Mouse (Mus musculus): ENCODE results near the gene Mllt1. TPM values are rescaled to one million over a fixed set of nuclear protein-coding genes. Genes with fewer than 3 reads are reported as not detected.
A peak's percentile ranks its signal among the peaks of the same experiment; 100 is the strongest.

The Mllt1 gene
- total and polyA plus RNA-seq, 3 experiments = 17.1 to 40.4 (median 20.3) TPM

- no peak overlapping the region for H3K9ac ChIP-seq (ENCODE audit: insufficient read depth, low read depth)
- H3K36me3 ChIP-seq (replicated peaks in 1 of 2; ENCODE audit: control insufficient read depth in 1 of 2, insufficient read depth in 1 of 2, low read length in 1 of 2) = no peaks in the 10 kb centered on the region
- no peak overlapping the region for H3K4me3 ChIP-seq (replicated peaks in 1 of 3; ENCODE audit: low read depth in 2 of 3, low read length in 2 of 3, poor library complexity in 1 of 3)
- in situ Hi-C loops (cut with MboI; ENCODE audit: low pct_ligation_motif_present, low pct_unique_long_range_greater_than_20kb, low sequenced_read_pairs) = no loop called here
- H3K9me3 ChIP-seq (replicated peaks; ENCODE audit: low read length) = no peaks in the 10 kb centered on the region
- peak; percentile 58 for TF ChIP-seq SMC3 (IDR thresholded peaks at IDR 0.05; ENCODE audit: low read depth, low read length)
- TF ChIP-seq BHLHE40 (IDR thresholded peaks at IDR 0.05; ENCODE audit: low read depth, low read length) = no peak
- TF ChIP-seq RAD21 (IDR thresholded peaks at IDR 0.05; ENCODE audit: low read depth, low read length) = peak; percentile 66
- no peak for TF ChIP-seq RCOR1 (conservative IDR thresholded peaks at IDR 0.05; ENCODE audit: low read depth, low read length)
- TF ChIP-seq MXI1 (IDR thresholded peaks at IDR 0.05; ENCODE audit: low read depth, low read length) = no peak
- no peak for TF ChIP-seq MAZ (IDR thresholded peaks at IDR 0.05; ENCODE audit: low read depth, low read length)
- TF ChIP-seq E2F4 (IDR thresholded peaks at IDR 0.05; ENCODE audit: insufficient replicate concordance, low read depth, low read length) = no peak
- TF ChIP-seq MEF2A (IDR thresholded peaks at IDR 0.05; ENCODE audit: borderline replicate concordance, low read depth, low read length) = no peak
- TF ChIP-seq NELFE (IDR thresholded peaks at IDR 0.05; ENCODE audit: low read depth, low read length) = no peak
- no peak for TF ChIP-seq ELF1 (IDR thresholded peaks at IDR 0.05; ENCODE audit: low read depth, low read length)
- TF ChIP-seq CTCF (conservative IDR thresholded peaks at IDR 0.05 in 1 of 2, IDR thresholded peaks at IDR 0.05 in 1 of 2; ENCODE audit: low read depth in 2 of 2, low read length in 2 of 2) = peak; percentile 83 to 91
- TF ChIP-seq TBP (conservative IDR thresholded peaks at IDR 0.05; ENCODE audit: low read depth, low read length) = no peak
- TF ChIP-seq ZMIZ1 (IDR thresholded peaks at IDR 0.05; ENCODE audit: low read depth, low read length) = no peak
- H3K27me3 ChIP-seq (replicated peaks) = peaks cover 19% of the 10 kb centered on the region
- H3K79me2 ChIP-seq (replicated peaks; ENCODE audit: control insufficient read depth, extremely low read depth, insufficient read depth, poor library complexity, severe bottlenecking) = no peaks in the 10 kb centered on the region
- peaks cover 2 to 8% of the 10 kb centered on the region in 2 experiments; a peak in 1 of 4 replicates for H3K4me1 ChIP-seq (ENCODE audit: control insufficient read depth in 1 of 2, insufficient read depth in 2 of 2)
- DNase-seq (ENCODE audit: extremely low read depth) = peak; percentile 56
- H3K27ac ChIP-seq (ENCODE audit: insufficient read depth, low read depth) = no peak overlapping the region
- H3K4me2 ChIP-seq (ENCODE audit: insufficient read depth, low read depth, poor library complexity, severe bottlenecking) = no peak overlapping the region
- dilution Hi-C loops (cut with MboI; ENCODE audit: extremely low pct_ligation_motif_present, extremely low pct_unique_long_range_greater_than_20kb, low sequenced_read_pairs) = no loop called here
These were observed 77.0 kb downstream of the Mllt1 start for GRCm38 (mm10) chr17:56858216-56858615.

GRCm38 (mm10) chr17:56855421-56855820 lies 79.8 kb downstream of the Mllt1 start:
- no peak for TF ChIP-seq SMC3 (IDR thresholded peaks at IDR 0.05; ENCODE audit: low read depth, low read length)
- TF ChIP-seq POLR2A (IDR thresholded peaks at IDR 0.05; ENCODE audit: low read depth, low read length) = no peak
- TF ChIP-seq MAZ (IDR thresholded peaks at IDR 0.05; ENCODE audit: low read depth, low read length) = no peak
- no peak for TF ChIP-seq ELF1 (IDR thresholded peaks at IDR 0.05; ENCODE audit: low read depth, low read length)
- TF ChIP-seq USF1 (IDR thresholded peaks at IDR 0.05; ENCODE audit: low read depth, low read length) = no peak
- dilution Hi-C loops (cut with MboI; ENCODE audit: extremely low pct_ligation_motif_present, extremely low pct_unique_long_range_greater_than_20kb, low sequenced_read_pairs) = no loop called here
- Histone ChIP-seq H3K4me2 (ENCODE audit: insufficient read depth, low read depth, poor library complexity, severe bottlenecking) (no peak overlapping the region), H3K27ac (ENCODE audit: insufficient read depth, low read depth) (no peak overlapping the region), H3K4me1 (ENCODE audit: control insufficient read depth in 1 of 2, insufficient read depth in 2 of 2) (peaks cover 3 to 4% of the 10 kb centered on the region in 2 experiments; a peak in 2 of 4 replicates), H3K36me3 (replicated peaks in 1 of 2; ENCODE audit: control insufficient read depth in 1 of 2, insufficient read depth in 1 of 2, low read length in 1 of 2) (no peaks in the 10 kb centered on the region), H3K4me3 (replicated peaks in 1 of 3; ENCODE audit: low read depth in 2 of 3, low read length in 2 of 3, poor library complexity in 1 of 3) (no peak overlapping the region), H3K9ac (ENCODE audit: insufficient read depth, low read depth) (no peak overlapping the region), H3K79me2 (replicated peaks; ENCODE audit: control insufficient read depth, extremely low read depth, insufficient read depth, poor library complexity, severe bottlenecking) (no peaks in the 10 kb centered on the region), H3K9me3 (replicated peaks; ENCODE audit: low read length) (no peaks in the 10 kb centered on the region), H3K27me3 (replicated peaks) (peaks cover 19% of the 10 kb centered on the region)
- in situ Hi-C loops (cut with MboI; ENCODE audit: low pct_ligation_motif_present, low pct_unique_long_range_greater_than_20kb, low sequenced_read_pairs) = no loop called here
- DNase-seq (ENCODE audit: extremely low read depth) = no peak
